Mouse (Mus musculus): ENCODE data around the gene Rbbp7. TPM values are rescaled to one million over a fixed set of nuclear protein-coding genes. Genes with fewer than 3 reads are reported as not detected.
A peak's percentile ranks its signal among the peaks of the same experiment; 100 is the strongest.
"Not testable (repeated sequence)": the region's sequence is repeated elsewhere in the genome, so short reads cannot be mapped to it uniquely, and the experiment has no call there.

The Rbbp7 gene
- total RNA-seq, 2 experiments from 2014 or later, result 148 to 154 TPM

- intact Hi-C loops (cut with DNase I), result not testable (repeated sequence)
- DNase-seq, result peak; percentile 1
These were observed 31.2 kb downstream of the Rbbp7 start for GRCm38 (mm10) chrX:162791392-162791791.

- intact Hi-C loops (cut with DNase I), result no loop called here
- peak; percentile 26 for DNase-seq
These were observed 40.2 kb downstream of the Rbbp7 start for GRCm38 (mm10) chrX:162800371-162800770.

- intact Hi-C loops (cut with DNase I), result no loop called here
- no peak for DNase-seq
These were observed 67.8 kb downstream of the Rbbp7 start for GRCm38 (mm10) chrX:162828016-162828415.

Other genes with a start within 250 kb of the Rbbp7 start
- gene Reps2, start 116.8 kb upstream of the Rbbp7 start, total RNA-seq (2021), result 10 to 100 TPM; 65.3 to 69.9 TPM
- gene Txlng, start 69.1 kb downstream of the Rbbp7 start, total RNA-seq (2021), result 10 to 100 TPM; 12.3 to 13.7 TPM
- 10 to 100 TPM; 34.0 TPM for gene Syap1, start 128.0 kb downstream of the Rbbp7 start, total RNA-seq (2021)
- gene Ctps2, start 140.8 kb downstream of the Rbbp7 start, total RNA-seq (2021), result 100 to 1,000 TPM in 1 of 2 experiments, 10 to 100 TPM in 1; 94.5 to 117 TPM
- not detected for gene S100g, start 204.2 kb downstream of the Rbbp7 start, total RNA-seq (2021)

All from left cerebral cortex, postnatal 4 days (tissue).